Mouse (Mus musculus): ENCODE measurements around the gene Prkg2.

Prkg2 gene

DNA sequence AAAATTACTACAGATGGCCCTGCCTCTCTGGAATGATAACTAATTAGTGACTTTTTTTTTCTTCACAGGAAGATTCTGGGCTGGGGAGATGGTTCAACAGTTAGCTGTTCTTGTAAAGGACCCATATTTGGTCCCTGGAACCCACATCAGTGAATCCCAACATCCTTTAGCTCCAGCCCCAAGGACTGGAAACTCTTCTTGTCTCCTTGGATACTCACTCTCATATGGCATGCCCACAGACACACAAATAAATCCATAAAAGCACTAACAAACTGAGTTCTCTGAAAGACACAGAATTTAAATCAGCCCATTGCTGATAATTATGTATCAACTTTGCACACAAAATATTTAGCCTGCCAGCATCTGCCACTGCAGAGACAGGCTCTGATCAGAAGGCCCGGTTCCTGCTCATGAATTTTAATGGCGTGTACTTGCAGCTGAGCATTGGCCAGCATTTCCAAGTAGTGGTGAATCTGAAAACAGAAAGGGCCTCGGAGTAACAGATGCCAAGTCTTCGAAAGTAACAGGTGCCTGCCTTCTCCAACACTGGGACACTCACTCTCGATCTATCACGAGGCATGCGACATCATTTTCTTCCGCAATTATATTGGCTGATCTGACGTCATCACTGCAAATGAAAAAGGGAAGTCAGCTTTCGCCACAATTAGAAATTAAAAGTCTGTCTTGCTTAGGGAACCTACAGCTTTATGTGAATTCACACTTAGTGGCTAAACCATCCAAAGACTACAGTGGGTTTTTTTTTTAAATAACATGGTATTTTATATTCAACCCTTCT, 61.1 kb downstream of the Prkg2 start:
- DNase-seq, result peak; percentile 28 to 43

DNA sequence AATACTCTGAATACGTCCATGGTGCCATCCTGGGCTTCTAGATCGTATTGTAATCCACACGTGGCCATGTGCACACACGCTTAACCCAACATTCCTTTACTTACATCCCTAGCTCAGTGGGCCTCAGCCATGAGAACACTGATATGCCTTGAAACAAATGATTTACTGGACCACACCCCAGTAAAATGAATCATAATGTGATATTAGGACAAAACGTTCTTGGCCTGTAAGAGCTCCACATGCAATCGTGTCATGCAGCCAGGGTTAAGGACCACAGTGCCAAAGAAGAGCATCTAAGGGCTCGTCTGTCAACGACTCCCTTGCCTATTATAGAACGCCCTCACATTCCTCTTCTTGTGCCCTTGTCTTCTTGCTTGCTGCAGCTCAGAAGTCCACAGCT, 70.5 kb downstream of the Prkg2 start:
- DNase-seq, result no peak

DNA sequence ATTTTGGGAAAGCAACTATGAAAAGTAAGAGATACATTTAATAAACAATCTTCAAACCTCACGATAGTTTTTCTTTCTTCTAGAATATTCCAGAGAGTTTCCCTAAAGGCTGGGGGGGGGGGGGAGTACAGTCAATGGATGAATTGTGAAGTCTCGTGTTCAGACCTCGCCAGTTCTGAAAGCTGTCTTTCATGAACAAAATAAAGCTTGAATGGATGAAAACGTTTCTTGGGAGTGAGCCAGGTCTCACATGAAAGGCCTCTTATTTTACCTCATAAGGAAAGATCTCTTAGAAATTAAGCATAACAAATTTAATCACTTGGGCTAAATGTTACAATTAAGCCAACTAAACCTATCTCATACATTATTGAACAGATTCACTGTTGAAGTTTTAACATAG, 72.0 kb downstream of the Prkg2 start:
- DNase-seq, result peak; percentile 11 to 16

DNA sequence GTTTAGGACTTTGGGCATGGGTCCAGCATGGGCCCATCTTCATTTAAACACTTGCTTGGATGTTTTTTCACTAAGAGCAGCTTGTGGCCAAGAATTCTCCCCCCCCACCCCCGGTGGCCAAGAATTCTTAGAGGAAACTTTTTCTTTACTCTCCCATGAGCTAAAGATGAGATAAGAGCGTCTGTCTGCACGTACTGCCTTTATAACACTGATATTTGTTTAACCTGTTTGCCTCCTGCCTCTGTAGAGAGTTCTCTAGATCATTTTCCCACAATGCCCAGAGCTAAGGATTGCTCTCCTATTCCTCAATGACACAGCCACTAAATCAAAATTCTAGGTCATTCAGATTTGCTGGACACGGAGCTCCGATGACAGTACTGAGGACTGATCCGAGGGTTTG, 72.8 kb downstream of the Prkg2 start:
- no peak for DNase-seq

DNA sequence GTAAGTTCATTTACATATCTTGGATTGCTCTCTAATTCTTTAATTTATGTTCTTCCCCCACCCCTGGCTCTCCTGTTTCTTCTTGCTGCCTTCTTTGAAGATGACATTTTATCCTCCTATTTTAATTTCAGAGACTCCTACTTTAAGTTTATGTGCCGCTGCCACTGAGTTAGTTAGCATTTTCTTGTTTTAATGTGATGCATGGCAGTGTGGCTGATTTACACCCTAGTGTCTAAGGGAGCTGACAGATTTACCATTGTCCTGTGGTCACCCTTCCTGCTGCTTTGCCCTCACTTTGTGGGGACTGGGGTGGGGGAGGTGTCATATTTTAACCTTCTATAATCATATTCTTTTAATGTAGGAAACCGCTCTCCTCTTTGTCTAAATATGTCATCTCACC, 74.7 kb downstream of the Prkg2 start:
- no peak for DNase-seq

DNA sequence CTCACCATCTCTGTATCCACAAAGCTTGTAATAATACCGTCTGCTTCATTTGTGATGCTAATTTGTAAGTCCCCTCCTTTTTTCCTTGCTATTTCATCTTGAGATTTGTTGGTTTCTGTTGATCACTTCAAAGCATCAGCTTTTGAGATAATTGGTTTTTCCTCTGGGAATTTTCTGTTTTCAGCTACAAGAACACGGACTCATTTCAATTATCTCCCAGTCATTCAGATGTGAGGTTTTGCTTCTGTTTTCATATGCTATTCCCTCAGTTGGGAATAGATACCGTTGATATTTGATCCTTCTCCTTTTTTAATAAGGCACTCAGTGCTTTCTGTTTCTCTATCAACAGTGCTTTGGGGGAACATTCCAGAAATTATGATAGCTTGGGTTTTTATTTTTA, 81.6 kb downstream of the Prkg2 start:
- no peak for DNase-seq

DNA sequence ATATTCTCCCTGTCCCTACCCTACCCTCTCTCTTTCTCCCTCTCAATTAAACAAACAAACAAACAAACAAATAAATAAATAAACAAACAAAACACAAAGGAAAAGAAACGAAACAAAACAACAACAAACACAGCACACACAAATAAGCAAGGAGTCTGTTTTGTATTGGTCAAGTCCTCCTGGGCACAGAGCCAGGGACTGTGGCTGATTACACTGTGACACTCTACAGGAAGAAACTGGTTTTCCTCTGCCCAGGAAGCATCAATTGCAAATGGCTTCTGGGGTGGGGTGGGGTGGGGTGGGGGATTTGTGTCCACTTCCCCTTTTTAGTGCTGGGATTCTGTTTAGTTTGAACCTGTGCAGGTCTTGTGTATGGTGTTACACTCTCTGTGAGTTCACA, 83.8 kb downstream of the Prkg2 start:
- peak; percentile 51 to 53 for DNase-seq

DNA sequence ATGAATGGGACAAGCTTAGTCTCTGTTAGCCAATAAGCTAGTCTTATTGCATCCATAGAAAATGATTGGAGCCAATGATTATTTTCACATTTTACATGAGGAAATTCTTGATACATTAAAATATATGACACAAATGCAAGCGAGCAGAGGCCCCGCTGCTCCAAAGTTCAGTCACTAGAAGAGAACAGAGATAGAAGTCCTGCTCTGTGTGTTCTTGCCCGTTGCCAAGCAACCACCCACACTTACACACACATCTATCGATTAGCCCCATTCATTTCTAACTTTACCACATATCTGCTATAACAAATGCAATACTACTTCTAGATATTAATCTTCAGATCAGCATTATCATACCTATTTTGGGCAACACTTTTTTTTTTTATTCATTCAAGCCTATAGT, 85.6 kb downstream of the Prkg2 start:
- DNase-seq, result no peak

DNA sequence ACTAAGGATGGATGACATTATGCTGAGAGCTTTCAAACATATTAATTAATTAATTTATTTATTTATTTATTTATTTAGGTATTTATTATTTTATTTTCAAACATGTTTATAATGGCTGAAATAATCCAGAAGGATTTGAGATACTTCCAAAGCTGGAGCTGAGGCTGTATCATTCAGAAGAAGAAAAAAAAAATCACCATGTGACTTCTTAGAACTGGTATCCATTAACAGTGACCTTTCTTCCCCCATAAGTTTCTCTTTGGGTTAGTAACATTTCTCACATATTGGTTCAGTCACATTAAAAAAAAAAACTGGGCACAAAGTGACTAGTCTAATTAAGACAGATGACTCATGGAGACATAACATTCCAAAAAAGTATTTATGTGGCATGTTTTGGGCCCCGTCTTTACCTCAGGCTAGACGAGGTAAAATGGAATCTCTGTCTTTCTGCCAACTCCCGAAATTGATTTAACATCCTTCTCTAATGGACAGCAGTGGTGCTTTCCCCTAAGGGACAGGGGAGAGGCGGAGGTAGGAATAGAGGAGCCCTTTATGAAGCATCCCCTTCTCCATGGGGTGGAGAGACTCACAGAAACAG, 86.6 kb downstream of the Prkg2 start:
- no peak for DNase-seq

DNA sequence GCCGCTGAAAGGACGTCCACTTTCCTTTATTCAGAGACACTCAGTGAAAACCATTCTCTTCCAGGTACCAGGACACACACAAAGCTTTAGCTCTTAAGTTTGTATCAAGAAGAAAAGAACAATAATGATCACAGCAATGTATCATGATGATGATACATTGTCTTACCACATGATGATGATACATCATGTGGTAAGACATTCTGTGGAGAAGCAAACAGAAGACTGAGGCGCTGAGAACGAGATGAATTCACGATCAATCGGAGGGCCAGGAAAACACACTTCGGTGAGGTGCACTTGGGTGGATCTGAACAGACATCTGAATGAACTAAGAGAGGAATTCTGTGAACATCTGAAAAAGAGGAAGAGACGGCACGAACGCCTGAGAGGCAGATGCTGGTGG, 87.4 kb downstream of the Prkg2 start:
- DNase-seq, result no peak

DNA sequence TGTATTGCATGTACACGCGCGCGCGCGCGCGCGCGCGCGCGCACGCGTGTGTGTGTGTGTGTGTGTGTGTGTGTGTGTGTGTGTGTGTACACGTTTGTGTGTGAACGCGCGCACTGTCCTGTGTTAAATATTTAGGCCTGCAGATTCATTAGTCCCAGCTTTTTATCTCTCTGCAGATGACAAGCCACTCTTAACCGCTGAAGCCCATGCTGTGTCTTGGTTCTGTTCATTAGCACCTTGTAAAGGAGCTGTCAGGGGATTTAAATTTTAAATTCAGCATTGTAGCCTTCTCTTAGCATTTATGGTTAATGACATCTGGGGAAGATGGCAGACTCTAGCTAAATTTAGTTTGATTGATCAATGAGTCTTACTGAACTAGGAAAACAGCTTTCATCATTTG, 90.5 kb downstream of the Prkg2 start:
- DNase-seq, result no peak

DNA sequence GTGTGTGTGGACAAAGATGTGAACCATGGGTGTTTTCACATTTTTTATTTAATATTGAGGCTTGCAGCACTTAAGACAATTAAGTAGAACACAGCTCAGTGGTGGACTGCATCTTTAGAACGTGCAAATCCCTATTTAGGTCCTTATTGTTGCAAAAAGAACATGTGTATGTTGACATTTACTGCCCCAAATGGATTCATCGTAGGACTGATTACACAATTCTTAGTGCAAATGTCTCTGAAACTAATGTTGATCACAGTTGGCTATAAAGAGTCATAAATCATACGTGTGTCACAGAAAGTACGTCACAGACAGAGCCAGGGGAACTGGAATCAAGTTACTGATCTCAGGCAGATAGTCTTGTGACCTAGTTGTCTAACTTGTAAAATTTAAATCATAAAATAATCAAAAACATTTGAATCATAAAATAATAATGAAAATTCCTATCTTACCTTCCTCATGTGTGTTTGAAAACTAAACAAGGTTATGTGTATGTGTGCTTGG, 91.0 kb downstream of the Prkg2 start:
- no peak for DNase-seq

DNA sequence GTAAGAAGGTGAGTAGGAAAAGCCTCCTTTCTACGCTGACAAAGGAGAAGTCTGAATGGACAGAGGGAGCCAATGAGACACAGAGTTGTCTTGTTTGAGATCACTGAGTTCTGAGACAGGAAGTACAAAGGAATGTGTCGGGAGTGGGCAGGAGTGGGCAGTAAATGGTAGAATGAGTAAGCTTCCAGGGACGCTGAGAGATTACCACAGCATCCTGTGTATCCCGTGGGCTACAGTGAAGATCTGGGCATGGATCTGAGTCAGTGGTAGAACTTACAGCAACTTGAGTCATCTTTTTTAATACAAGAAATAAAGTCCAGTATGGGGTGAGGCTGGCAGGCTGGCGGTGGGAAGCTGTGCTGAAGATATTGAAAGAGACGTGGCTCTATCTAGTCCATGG, 93.4 kb downstream of the Prkg2 start:
- no peak for DNase-seq

DNA sequence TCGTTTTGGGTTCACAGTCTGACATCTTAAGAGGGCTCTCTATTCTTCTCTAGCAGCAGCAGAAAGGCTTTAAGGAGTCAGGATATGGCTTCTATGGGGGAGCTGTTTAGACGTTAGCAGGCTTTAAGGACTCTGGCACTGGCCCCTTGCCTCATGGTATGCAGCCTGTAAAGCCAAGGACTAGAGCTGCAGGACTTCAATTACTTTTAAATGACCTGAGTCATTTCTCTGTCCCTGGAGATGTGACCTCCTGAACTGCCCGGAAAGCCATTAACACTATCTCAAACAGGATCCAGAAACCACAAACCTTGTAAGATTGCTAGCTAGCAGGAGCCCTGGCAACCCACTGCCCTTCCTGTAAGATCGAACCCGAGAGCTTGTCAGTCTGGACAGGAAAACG, 96.4 kb downstream of the Prkg2 start:
- peak in 1 of 2 experiments; percentile 8 for DNase-seq

DNA sequence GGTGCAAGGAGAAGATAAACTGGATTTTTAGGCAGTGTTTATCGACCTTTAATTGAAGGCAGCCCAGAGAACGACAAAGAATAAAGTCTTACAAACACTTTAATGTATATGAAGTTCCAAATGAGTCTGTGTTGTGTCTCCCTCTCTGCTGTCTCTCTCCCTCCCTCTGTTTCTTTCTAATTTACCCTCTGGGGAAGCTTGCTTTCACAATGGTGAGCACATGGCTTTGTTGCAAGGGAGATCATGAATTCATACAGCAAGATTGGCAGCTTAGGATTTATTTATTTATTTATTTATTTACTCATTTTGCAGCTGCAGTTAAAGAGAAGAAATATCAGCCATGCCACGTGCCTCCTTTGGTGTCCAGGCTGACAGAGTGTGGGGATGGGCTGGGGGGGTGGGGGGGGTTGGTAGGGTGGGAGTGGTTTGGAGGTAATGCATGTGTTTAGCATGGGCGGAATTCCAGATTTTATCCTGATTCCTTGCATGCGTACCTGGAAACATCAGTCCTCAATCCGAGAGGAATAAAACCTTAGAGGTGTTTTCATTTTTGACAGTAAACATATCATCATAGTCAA, 97.4 kb downstream of the Prkg2 start:
- peak in 1 of 2 experiments; percentile 5 for DNase-seq

DNA sequence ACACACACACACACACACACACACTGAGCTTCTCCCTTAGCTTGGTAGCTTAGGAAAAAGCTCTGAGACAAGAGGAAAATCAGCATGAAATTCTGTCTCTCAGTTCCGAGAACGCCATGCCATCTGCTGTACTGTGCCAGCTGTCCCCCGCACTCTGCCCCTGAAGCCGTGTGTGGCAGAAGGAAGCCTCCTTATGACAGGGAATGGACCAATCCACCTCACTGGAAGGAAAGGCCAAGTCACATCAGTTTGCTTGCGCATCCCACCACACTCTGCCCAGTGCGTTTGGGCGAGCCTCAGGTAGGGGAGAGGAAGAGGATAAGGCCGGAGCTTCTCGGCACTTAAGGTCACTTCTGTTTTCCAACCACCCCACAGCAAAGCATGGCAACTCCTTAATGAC, 98.0 kb downstream of the Prkg2 start:
- peak; percentile 66 to 71 for DNase-seq

DNA sequence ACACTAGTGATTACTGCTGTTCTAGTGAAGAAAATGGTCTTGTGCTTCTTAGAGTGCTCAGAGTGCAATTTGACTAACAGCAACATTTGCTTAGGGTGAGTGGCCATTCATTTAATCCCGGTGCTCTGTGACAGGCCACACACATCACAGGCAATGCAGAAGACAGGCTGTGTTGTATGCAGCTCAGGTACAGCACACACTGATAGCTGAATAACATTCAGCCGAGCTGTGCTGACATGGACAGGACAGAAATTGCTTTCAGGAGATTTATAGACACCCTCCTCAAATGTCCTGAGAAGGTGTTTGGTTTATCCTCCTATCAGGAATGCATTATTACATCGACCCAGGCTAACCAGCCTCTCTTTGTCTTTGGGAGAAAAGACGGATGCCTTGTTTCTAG, 99.3 kb downstream of the Prkg2 start:
- DNase-seq, result no peak

DNA sequence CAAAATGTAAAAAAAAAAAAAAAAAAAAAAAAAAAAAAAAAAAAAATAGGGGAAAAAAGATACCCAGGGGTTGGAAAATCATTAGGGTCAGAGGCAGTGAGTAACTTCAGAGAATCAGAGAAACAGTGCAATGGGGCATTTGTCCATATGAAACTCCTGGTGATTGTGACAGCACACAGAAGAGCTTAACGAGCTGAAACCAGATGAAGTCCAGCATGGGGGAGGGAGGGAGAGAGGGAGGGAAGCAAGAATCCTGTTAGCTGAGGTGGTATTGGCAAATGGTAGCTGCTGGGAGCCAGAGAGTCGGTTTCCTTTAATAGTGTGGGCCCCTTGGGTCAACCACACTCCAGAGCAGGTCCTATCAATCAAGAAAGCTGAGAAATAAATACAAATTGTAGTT, 100.5 kb downstream of the Prkg2 start:
- DNase-seq, result no peak

DNA sequence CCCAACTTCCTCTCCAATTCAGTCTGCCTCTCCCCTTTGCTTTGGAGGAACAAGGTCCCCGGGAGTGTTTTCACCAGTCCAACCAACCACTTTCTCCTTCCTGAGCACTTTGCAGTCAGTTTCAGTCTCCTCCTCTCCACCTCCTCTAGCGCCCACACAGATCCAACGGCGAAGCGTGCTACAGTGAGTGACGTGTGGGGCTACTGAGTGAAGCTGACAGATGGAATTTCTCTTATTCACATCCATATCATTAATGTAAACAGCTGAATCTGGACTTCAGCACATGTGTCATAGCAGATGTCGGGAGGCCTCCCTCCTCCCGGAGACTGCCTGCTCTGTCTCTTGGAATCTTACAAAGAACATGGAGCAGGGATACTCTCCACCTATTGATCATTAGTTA, 101.2 kb downstream of the Prkg2 start:
- DNase-seq, result no peak

DNA sequence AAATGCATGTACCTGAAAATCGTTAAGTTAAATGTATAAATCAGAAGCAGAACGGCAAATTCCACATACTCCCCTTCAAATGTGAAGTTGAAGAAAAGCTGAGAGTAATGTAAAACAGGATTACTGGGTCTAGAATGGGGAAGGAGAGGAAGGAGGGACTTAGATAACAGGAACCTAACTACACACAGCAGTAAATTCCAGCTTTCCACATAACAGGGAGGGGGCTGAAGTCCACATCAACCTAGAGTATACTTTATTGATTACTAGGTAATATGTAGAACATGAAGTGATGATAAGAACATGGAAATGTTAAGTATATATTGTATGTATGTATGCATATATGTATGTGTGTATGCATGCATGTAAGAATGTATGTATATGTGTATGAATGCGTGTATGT, 114.2 kb downstream of the Prkg2 start:
- DNase-seq, result no peak

DNA sequence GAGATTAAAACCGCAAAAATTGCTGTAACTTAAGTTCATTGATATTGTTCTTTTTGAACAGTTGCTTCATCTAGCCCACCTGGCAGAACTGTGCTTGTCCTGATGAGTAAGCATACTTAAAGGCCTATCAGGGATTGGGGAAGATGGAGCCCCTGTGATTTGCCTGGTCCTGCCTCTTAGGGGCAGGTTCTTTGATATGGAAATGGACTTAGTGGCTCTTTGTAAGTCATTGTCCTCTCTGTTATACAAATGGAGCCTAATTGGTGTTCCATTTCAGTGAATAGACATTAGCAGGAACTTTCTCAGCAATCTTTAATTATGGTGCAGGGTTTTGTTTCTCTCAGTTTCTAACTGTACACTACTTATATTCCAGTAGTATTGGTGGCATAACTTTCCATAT, 115.5 kb downstream of the Prkg2 start:
- DNase-seq, result no peak

DNA sequence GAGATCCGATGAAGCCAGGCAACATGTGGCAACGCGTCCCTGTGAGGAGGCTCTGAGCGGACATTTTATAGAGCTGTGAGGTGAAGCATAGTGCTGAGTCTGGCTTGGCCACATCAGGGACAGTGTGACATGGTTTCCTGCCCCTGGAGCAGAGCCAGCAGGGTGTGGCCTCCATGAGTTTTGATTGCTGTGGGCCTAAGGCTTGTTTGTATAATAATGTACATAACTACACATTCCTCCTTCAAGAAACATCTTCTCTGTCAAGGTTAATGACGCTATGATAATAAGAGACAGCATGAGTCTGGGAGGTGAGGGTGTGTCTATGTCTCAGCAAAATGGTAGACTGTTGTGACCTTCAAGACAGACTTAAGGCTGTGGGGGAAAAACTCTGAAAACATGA, 118.4 kb downstream of the Prkg2 start:
- no peak for DNase-seq

DNA sequence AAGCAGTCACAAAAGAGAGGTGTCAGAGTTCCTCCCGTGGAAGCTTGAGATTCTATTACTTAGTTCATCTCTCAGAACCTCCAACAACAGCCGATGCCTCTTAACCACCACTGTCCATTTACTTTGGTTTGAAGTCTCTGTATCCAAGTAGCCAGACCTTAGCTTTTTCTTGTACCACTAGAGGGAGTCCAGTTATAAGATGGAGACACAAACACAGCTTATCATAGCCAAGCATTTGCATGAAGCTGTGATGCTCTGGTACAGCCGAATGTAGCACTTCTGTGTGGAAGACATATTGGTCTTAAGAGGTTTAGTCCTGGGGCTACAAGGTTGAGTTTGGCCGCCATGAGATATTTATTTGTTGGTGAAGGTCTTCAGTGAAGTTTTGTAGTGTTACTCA, 134.8 kb downstream of the Prkg2 start:
- peak; percentile 30 to 66 for DNase-seq

DNA sequence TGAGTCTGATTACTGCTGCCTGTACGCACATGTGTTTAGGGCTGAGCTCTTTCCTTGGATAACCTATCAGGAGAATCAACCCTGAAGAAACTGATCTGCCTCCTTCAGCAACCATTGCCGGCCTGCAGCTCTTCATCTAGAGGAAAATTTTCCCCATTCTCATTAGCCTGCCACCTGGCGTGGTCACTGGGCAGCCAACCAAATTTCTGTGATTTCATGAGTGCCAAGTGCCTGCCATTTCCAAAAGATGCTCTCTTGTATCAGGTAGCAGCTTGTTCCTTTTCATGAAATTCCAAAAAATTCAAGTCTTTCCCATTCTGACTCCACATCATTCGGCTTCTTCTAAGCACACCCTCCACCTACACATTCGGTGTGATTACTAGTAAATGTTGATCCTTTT, 136.2 kb downstream of the Prkg2 start:
- DNase-seq, result peak; percentile 86

Measured in cerebellum, postnatal 10 days (tissue).